Mouse (Mus musculus) ES-Bruce4 (cell line): Measurements from ENCODE around the gene Abhd4. TPM values are rescaled to one million over a fixed set of nuclear protein-coding genes. Genes with fewer than 3 reads are reported as not detected.

Source experiments
- H3K27ac ChIP-seq: 2 replicates; pipeline ENCODE4 v1.5.1; 2012; ENCODE audit warnings: low read length, inconsistent platforms; ENCODE audit not compliant: insufficient read depth
- H3K27me3 ChIP-seq: 2 replicates; pipeline ENCODE4 v1.6.1; 2012; ENCODE audit warnings: mild to moderate bottlenecking, low read length, inconsistent platforms; ENCODE audit not compliant: control insufficient read depth, poor library complexity, insufficient read depth, severe bottlenecking
- H3K36me3 ChIP-seq: 2 replicates; pipeline ENCODE4 v1.6.1; 2012; ENCODE audit warnings: inconsistent platforms, mild to moderate bottlenecking, low read length, moderate library complexity; ENCODE audit not compliant: control insufficient read depth, poor library complexity, insufficient read depth, severe bottlenecking
- H3K4me1 ChIP-seq: one replicate; pipeline ENCODE4 v1.8.1; 2011; ENCODE audit warnings: low read length; ENCODE audit not compliant: control insufficient read depth, insufficient read depth
- H3K4me3 ChIP-seq: 2 replicates; pipeline ENCODE4 v1.5.1; 2011; ENCODE audit warnings: low read depth, mild to moderate bottlenecking, low read length
- H3K9ac ChIP-seq: 2 replicates; pipeline ENCODE4 v1.6.1; 2012; ENCODE audit warnings: low read depth, mild to moderate bottlenecking, inconsistent platforms; ENCODE audit not compliant: poor library complexity, severe bottlenecking
- H3K9me3 ChIP-seq: replicated peaks from 2 replicates; pipeline ENCODE4 v1.6.1; 2012; ENCODE audit warnings: mild to moderate bottlenecking, low read length, inconsistent platforms; ENCODE audit not compliant: control insufficient read depth, poor library complexity, insufficient read depth, severe bottlenecking
- CTCF ChIP-seq: IDR thresholded peaks from one replicate; pipeline ENCODE4 v1.8.1; 2011; ENCODE audit warnings: low read depth, low read length
- EP300 ChIP-seq: IDR thresholded peaks from 2 replicates; pipeline ENCODE4 v1.6.1; 2011; ENCODE audit warnings: low read depth, low read length; ENCODE audit not compliant: insufficient read depth
- POLR2A ChIP-seq: IDR thresholded peaks from one replicate; pipeline ENCODE4 v1.8.1; 2011; ENCODE audit warnings: low read length; ENCODE audit not compliant: insufficient read depth
- polyA plus RNA-seq: library from polyadenylated mRNA; stranded (reverse); fragments of >200 nt; gene quantifications from 2 replicates; pipeline ENCODE4 v1.2.4, GENCODE M21; 2011; ENCODE audit warnings: low read depth; ENCODE audit not compliant: missing spikeins, insufficient read depth, insufficient read length

Abhd4 gene
- polyA plus RNA-seq, 1 experiment = 102 TPM

DNA sequence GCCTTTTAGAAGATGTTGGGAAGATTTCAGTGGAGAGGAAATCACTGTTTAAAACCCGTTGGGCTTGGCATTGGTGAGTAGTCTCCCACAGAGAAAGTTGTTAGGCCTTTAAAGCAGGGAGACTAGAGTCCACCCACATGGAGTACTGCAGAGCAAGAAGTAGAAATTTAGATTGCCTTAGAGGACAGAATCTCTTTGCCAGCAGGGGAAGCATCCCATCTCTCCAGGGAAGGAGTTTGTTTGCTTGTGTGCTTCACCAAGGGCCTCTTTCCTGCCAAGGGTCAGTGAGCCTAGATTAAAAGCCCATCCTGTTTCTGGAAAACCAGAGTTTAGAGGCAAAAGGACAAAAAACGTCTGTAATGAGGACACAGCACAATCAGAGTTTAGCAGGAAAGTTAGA, 39.5 kb upstream of the Abhd4 start:
- Histone ChIP-seq H3K27me3 (no peaks in the 10 kb centered on the region), H3K4me3 (no peak overlapping the region), H3K4me1 (no peaks in the 10 kb centered on the region), H3K27ac (no peak overlapping the region), H3K9me3 (no peaks in the 10 kb centered on the region), H3K9ac (no peak overlapping the region), H3K36me3 (no peaks in the 10 kb centered on the region)
- TF ChIP-seq POLR2A (no peak), EP300 (no peak), CTCF (no peak)

DNA sequence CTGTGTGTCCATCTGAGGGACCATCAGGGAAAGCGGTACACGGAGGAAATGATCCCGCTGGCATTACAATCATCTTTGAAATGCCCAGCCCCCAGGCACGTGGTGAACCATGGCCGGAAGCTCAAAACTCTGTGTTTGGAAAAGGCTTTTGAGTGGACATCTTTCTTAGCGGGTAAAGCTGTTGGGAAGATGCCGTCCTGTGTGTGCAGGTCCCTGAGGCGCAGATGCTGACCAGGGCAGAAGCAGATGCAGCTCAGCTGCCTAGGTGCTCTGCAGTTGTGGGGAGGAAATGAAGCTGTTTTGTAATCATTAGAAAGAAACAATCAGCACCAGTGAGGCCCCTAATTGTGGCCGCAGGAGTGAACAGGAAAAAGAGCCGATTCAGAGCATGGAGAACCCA, 39.1 kb upstream of the Abhd4 start:
- Histone ChIP-seq H3K36me3 (no peaks in the 10 kb centered on the region), H3K27me3 (no peaks in the 10 kb centered on the region), H3K9me3 (no peaks in the 10 kb centered on the region), H3K9ac (no peak overlapping the region), H3K27ac (no peak overlapping the region), H3K4me3 (no peak overlapping the region), H3K4me1 (no peaks in the 10 kb centered on the region)
- TF ChIP-seq EP300 (no peak), CTCF (no peak), POLR2A (no peak)

DNA sequence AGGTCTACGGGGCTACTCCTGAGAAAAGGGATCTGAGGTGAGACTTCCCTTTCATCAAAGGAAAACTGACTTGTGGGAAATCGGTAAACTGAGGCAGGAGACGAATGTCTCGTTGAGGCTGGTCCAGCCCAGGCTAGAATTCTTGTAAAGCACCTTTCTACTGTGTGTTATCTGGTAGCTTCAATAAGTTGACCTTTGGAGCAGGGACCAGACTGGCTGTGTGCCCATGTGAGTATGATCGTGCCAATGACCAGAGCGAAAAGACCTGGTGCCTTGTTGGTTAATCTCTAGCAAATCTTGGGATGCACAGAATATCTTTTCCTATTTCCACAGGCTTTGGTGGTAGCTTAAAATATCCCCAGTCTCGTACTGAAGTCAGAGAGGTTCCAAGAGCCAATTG, 37.9 kb upstream of the Abhd4 start:
- Histone ChIP-seq H3K27ac (no peak overlapping the region), H3K4me3 (no peak overlapping the region), H3K9me3 (no peaks in the 10 kb centered on the region), H3K9ac (no peak overlapping the region), H3K27me3 (no peaks in the 10 kb centered on the region), H3K36me3 (no peaks in the 10 kb centered on the region), H3K4me1 (no peaks in the 10 kb centered on the region)
- TF ChIP-seq POLR2A = no peak
- no peak for TF ChIP-seq CTCF
- no peak for TF ChIP-seq EP300

DNA sequence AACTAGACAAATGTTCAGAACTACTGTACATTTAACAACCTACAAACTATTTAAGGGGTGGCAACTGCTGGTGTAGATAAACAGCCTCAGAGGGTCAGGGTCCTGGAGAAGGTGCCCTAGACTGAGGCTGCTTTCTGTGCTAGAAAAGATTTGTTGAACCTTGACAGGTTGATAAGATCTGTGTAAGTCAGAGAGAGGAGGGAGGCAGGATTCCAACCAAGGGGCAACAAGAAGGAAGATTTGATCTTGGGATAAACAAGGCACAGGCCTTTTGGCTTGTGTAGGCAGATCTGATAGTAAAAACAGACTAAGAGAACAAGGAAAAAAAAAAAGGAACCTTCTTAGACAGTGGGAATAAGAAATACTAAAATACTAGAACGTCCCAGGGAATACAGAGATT, 35.8 kb upstream of the Abhd4 start:
- Histone ChIP-seq H3K36me3 (no peaks in the 10 kb centered on the region), H3K9ac (no peak overlapping the region), H3K4me3 (no peak overlapping the region), H3K27me3 (no peaks in the 10 kb centered on the region), H3K27ac (no peak overlapping the region), H3K4me1 (no peaks in the 10 kb centered on the region), H3K9me3 (no peaks in the 10 kb centered on the region)
- TF ChIP-seq POLR2A (no peak), EP300 (no peak), CTCF (no peak)

DNA sequence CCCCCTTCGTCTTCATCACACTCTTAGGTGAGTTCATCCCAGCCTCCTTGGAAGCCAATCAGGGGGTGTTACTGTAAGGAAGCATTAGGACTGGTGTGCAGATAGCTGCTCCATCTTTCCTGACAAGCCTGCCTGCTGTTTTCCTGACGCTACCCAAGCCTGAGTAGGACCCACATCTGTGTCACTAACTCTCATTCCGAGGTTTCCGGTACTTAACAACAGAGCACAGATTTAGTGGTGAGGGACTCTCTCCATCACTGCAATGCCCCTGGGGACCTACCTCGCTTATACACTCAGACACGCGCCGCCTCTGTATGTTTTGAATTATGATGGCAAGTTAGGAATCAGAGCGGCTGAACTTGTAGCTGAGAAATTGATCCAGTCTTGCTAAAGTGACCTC, 35.3 kb upstream of the Abhd4 start:
- Histone ChIP-seq H3K9ac (no peak overlapping the region), H3K27ac (no peak overlapping the region), H3K4me3 (no peak overlapping the region), H3K27me3 (no peaks in the 10 kb centered on the region), H3K36me3 (no peaks in the 10 kb centered on the region), H3K9me3 (no peaks in the 10 kb centered on the region), H3K4me1 (peaks cover 4% of the 10 kb centered on the region)
- no peak for TF ChIP-seq CTCF
- no peak for TF ChIP-seq POLR2A
- no peak for TF ChIP-seq EP300

DNA sequence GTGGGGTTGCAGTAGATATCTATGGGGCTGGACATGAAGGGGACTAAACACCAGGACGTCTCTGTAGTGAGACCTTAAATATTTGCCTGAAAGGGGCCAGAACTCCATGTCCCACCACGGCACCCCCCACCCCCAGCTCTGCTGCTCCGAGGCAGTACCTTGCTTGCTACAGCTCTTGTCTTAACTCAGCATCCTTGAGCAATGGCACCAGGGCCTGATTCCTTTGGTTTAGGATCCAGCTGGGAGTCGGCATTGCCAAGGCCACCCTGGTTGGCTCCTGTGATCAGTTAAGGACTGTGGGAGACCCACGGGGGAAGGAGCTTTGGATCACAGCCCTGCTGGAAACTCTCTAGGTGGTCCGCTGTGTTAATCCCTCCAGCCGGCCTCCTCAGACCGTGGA, 34.7 kb upstream of the Abhd4 start:
- Histone ChIP-seq H3K4me1 (peaks cover 4% of the 10 kb centered on the region), H3K36me3 (no peaks in the 10 kb centered on the region), H3K9ac (no peak overlapping the region), H3K27ac (no peak overlapping the region), H3K4me3 (no peak overlapping the region), H3K9me3 (no peaks in the 10 kb centered on the region), H3K27me3 (no peaks in the 10 kb centered on the region)
- no peak for TF ChIP-seq EP300
- TF ChIP-seq CTCF = no peak
- no peak for TF ChIP-seq POLR2A
